Mouse (Mus musculus) hindbrain, embryonic 16.5 days (tissue): ENCODE measurements around the gene Cidec. TPM values are rescaled to one million over a fixed set of nuclear protein-coding genes. Genes with fewer than 3 reads are reported as not detected.
A peak's percentile ranks its signal among the peaks of the same experiment; 100 is the strongest.

ENCODE experiments used
- ATAC-seq: fragments of 200-750 bp; cut with Nextera tagmentation; 2 replicates; pipeline ENCODE4 v1.8.0; 2017; ENCODE audit warnings: moderate TSS enrichment, moderate library complexity
- H3K27ac ChIP-seq: fragments of 300-500 bp; sonication (generic); 2 replicates; pipeline ENCODE4 v1.5.1; 2014; ENCODE audit warnings: low read depth, mild to moderate bottlenecking, control low read depth, low read length, moderate library complexity
- H3K27me3 ChIP-seq: fragments of 300-500 bp; sonication (generic); replicated peaks from 2 replicates; pipeline ENCODE4 v1.6.1; 2014; ENCODE audit warnings: low read length; ENCODE audit not compliant: control insufficient read depth, insufficient read depth
- H3K36me3 ChIP-seq: fragments of 300-500 bp; sonication (generic); 2 replicates; pipeline ENCODE4 v1.6.1; 2014; ENCODE audit warnings: mild to moderate bottlenecking, low read length, moderate library complexity, mixed read lengths; ENCODE audit not compliant: control insufficient read depth, insufficient read depth
- H3K4me1 ChIP-seq: fragments of 300-500 bp; sonication (generic); 2 replicates; pipeline ENCODE4 v1.6.1; 2014; ENCODE audit warnings: low read depth, low read length; ENCODE audit not compliant: control insufficient read depth, insufficient read depth
- H3K4me2 ChIP-seq: fragments of 300-500 bp; sonication (generic); 2 replicates; pipeline ENCODE4 v1.6.1; 2014; ENCODE audit warnings: mild to moderate bottlenecking, low read length, control low read depth, moderate library complexity
- H3K4me3 ChIP-seq: fragments of 300-500 bp; sonication (generic); 2 replicates; pipeline ENCODE4 v1.5.1; 2014; ENCODE audit warnings: mild to moderate bottlenecking, low read length, control low read depth, moderate library complexity
- H3K9ac ChIP-seq: fragments of 300-500 bp; sonication (generic); 2 replicates; pipeline ENCODE4 v1.6.1; 2014; ENCODE audit warnings: low read depth, mild to moderate bottlenecking, control low read depth, low read length, moderate library complexity
- H3K9me3 ChIP-seq: fragments of 300-500 bp; sonication (generic); 2 replicates; pipeline ENCODE4 v1.6.1; 2014; ENCODE audit warnings: mild to moderate bottlenecking, low read length, moderate library complexity; ENCODE audit not compliant: control insufficient read depth
- WGBS: fragments of 180-500 bp; shearing (Covaris S2); extraction: QIAGEN DNeasy Blood & Tissue Kit; methylation state at CpG from one replicate; pipeline ENCODE4 v1.1.7; 2014; 5-methylcytosine and 5-hydroxymethylcytosine counted together
- polyA plus RNA-seq: library from polyadenylated mRNA; unstranded; fragments of >200 nt; fragmentation: Nextera tagmentation; extraction: Ambion mirVana; gene quantifications from 2 replicates; pipeline ENCODE4 v1.2.1, GENCODE M21; 2015

The Cidec gene
- polyA plus RNA-seq, 1 experiment from 2014 or later, result not detected

GRCm38 (mm10) chr6:113386025-113386424 is 49.5 kb downstream of the Cidec start:
- Histone ChIP-seq H3K36me3 (peaks cover 62% of the 10 kb centered on the region), H3K4me3 (no peak overlapping the region), H3K9ac (no peak overlapping the region), H3K9me3 (no peaks in the 10 kb centered on the region), H3K27me3 (no peaks in the 10 kb centered on the region), H3K4me2 (no peak overlapping the region), H3K27ac (no peak overlapping the region; the same call in 1 of the 2 replicates), H3K4me1 (no peaks in the 10 kb centered on the region)
- 79% methylated on average over 3 of the region's 3 CpGs for WGBS
- peak; percentile 75 for ATAC-seq

- no peaks in the 10 kb centered on the region for H3K9me3 ChIP-seq
- no peak for ATAC-seq
- H3K4me3 ChIP-seq, result no peak overlapping the region
- no peak overlapping the region for H3K9ac ChIP-seq
- WGBS, result 78% methylated on average over 11 of the region's 11 CpGs
- H3K36me3 ChIP-seq, result peaks cover 62% of the 10 kb centered on the region
- H3K4me1 ChIP-seq, result no peaks in the 10 kb centered on the region
- peak overlapping the region; percentile 24; the same call in 1 of the 2 replicates for H3K27ac ChIP-seq
- H3K27me3 ChIP-seq, result no peaks in the 10 kb centered on the region
- no peak overlapping the region for H3K4me2 ChIP-seq
Measured at GRCm38 (mm10) chr6:113385160-113385714, 50.3 kb downstream of the Cidec start.

- peaks cover 54% of the 10 kb centered on the region for H3K36me3 ChIP-seq
- H3K9me3 ChIP-seq, result no peaks in the 10 kb centered on the region
- no peak overlapping the region for H3K9ac ChIP-seq
- H3K4me3 ChIP-seq, result no peak overlapping the region
- no peaks in the 10 kb centered on the region for H3K27me3 ChIP-seq
- H3K4me1 ChIP-seq, result peaks cover 3% of the 10 kb centered on the region; the same call in 1 of the 2 replicates
- peak; percentile 76 for ATAC-seq
- no peak overlapping the region for H3K27ac ChIP-seq
- H3K4me2 ChIP-seq, result no peak overlapping the region
- WGBS, result 76% methylated on average over 8 of the region's 8 CpGs
Measured at GRCm38 (mm10) chr6:113384351-113384927, 51.1 kb downstream of the Cidec start.

GRCm38 (mm10) chr6:113380480-113380879 is 55.1 kb downstream of the Cidec start:
- Histone ChIP-seq H3K4me1 (peaks cover 18% of the 10 kb centered on the region), H3K9me3 (no peaks in the 10 kb centered on the region), H3K9ac (no peak overlapping the region), H3K4me2 (no peak overlapping the region), H3K27ac (no peak overlapping the region), H3K36me3 (peaks cover 30% of the 10 kb centered on the region), H3K4me3 (no peak overlapping the region), H3K27me3 (no peaks in the 10 kb centered on the region)
- 93% methylated on average over 11 of the region's 11 CpGs for WGBS
- no peak for ATAC-seq

- ATAC-seq, result no peak
- peak overlapping the region; percentile 88 for H3K4me2 ChIP-seq
- 83% methylated on average over 6 of the region's 6 CpGs for WGBS
- no peak overlapping the region for H3K9ac ChIP-seq
- 0 out of 2 replicates have a peak overlapping the region, but pooled peaks have one; percentile 1 for H3K4me3 ChIP-seq
- H3K27me3 ChIP-seq, result no peaks in the 10 kb centered on the region
- H3K9me3 ChIP-seq, result no peaks in the 10 kb centered on the region
- H3K4me1 ChIP-seq, result peaks cover 18% of the 10 kb centered on the region
- H3K27ac ChIP-seq, result no peak overlapping the region
- peaks cover 34% of the 10 kb centered on the region for H3K36me3 ChIP-seq
Measured at GRCm38 (mm10) chr6:113379246-113379645, 56.3 kb downstream of the Cidec start.

- no peaks in the 10 kb centered on the region for H3K27me3 ChIP-seq
- peak within 1 kb of the TSS; percentile 87 for H3K4me3 ChIP-seq
- H3K9me3 ChIP-seq, result no peaks in the 10 kb centered on the region
- WGBS, result under 1% methylated on average over 61 of the region's 61 CpGs
- H3K27ac ChIP-seq, result peak within 1 kb of the TSS; percentile 96
- peak within 1 kb of the TSS; percentile 88 for H3K4me2 ChIP-seq
- H3K36me3 ChIP-seq, result peaks cover 33% of the 10 kb centered on the region
- H3K9ac ChIP-seq, result peak within 1 kb of the TSS; percentile 90
- H3K4me1 ChIP-seq, result peaks cover 18% of the 10 kb centered on the region
- ATAC-seq, result peak; percentile 97
Measured at GRCm38 (mm10) chr6:113377496-113378385, 57.8 kb downstream of the Cidec start, which contains the start of the genes Tada3 and Arpc4. Tada3 (minus strand) TSS chr6:113377883. Arpc4 (plus strand) TSS chr6:113378115.

GRCm38 (mm10) chr6:113377172-113377495 is 58.4 kb downstream of the Cidec start:
- peak overlapping the region; percentile 87 for H3K4me3 ChIP-seq
- H3K4me2 ChIP-seq, result peak overlapping the region; percentile 88
- no peaks in the 10 kb centered on the region for H3K27me3 ChIP-seq
- ATAC-seq, result no peak
- H3K36me3 ChIP-seq, result peaks cover 33% of the 10 kb centered on the region
- 9% methylated on average over 7 of the region's 7 CpGs for WGBS
- no peaks in the 10 kb centered on the region for H3K9me3 ChIP-seq
- H3K4me1 ChIP-seq, result peaks cover 18% of the 10 kb centered on the region
- peak overlapping the region; percentile 96 for H3K27ac ChIP-seq
- peak overlapping the region; percentile 90 for H3K9ac ChIP-seq
